Comparison of ENCODE assay signal across 29 mouse cellular contexts in the genomic region with DNA sequence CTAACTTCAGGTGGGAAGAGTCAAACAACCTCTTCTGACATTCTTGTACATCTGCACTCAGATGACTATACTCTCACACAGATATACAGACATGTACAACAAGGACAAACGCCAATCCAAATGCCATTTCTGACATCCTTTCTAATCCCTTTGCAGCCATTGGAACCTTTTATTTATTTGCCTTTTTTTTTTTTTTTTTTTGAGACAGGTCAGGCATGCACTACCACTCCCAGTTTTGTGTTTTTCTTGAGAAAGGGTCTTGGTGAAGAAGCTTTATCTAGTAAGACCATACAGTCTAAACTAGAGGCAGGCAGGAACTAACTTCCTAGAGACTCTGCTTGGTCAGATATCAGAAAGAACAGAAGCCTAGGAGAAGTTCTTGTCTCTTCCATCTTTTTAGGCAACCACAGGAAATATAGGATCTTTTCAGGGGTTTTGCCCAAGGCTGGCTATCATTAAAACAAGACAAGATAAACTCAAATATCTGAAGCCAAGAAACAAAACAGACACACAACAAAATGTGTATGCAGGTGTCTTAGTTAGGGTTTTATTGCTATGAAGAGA. TPM values are rescaled to one million over a fixed set of nuclear protein-coding genes. Genes with fewer than 3 reads are reported as not detected.
A peak's percentile ranks its signal among the peaks of the same experiment; 100 is the strongest.
DNase-seq lines count a peak whose midpoint lies in the region; ATAC-seq and TF ChIP-seq lines count a peak whose summit lies in the region.
"Had no signal": no experiment of that assay in that cellular context is flagged by ENCODE, and none has a peak within 500 bp of the region (broad histone marks: within the 10 kb centered on the region; RNA-seq: fewer than 3 reads in every experiment).

No protein-coding gene starts in this region.

- H3K9ac ChIP-seq in midbrain, embryonic 11.5 days (ENCODE audit: low read length), result no peak overlapping the region
- H3K9ac ChIP-seq in MEL (ENCODE audit: control insufficient read depth, low read depth, low read length, poor library complexity, severe bottlenecking), result no peak overlapping the region
- H3K9ac ChIP-seq in liver, embryonic 13.5 days, result 0 out of 2 replicates have a peak overlapping the region, but pooled peaks have one; percentile 19
- H3K9ac ChIP-seq in hindbrain, embryonic 16.5 days (ENCODE audit: low read depth, low read length), result no peak overlapping the region
- H3K9ac ChIP-seq: forebrain, embryonic 13.5 days; heart, embryonic 13.5 days; hindbrain, embryonic 15.5 days; intestine, embryonic 15.5 days had no signal

- peak; percentile 93 to 95 for TF ChIP-seq EP300 in MEL (IDR thresholded peaks at IDR 0.05; ENCODE audit: low read depth in 1 of 2, low read length in 2 of 2)

- DNase-seq in midbrain, embryonic 11.5 days (ENCODE audit: low spot score, missing footprints), result peak; percentile 64
- no peak for DNase-seq in midbrain, embryonic 10.5 days (ENCODE audit: low spot score)
- DNase-seq in MEL (ENCODE audit: low read depth, low spot score), result peak; percentile 81
- DNase-seq in liver, embryonic 13.5 days, result no peak
- DNase-seq in frontal cortex, postnatal 25 days (ENCODE audit: low spot score in 2 of 2), result no peak
- DNase-seq in frontal cortex, adult 2 months (ENCODE audit: extremely low spot score in 1 of 2, low spot score in 1 of 2), result no peak
- DNase-seq: adrenal gland, adult 2 months; adrenal gland, postnatal 14 days; cerebellum, adult 11 months; cerebellum, adult 2 months; cerebellum, adult 9-11 months; cerebellum, postnatal 25 days; gastrocnemius, postnatal 10 days; gastrocnemius, postnatal 36 days; heart, adult 2 months; heart, postnatal 14 days; heart, postnatal 4 days had no signal

- H3K4me1 ChIP-seq in midbrain, embryonic 11.5 days (ENCODE audit: control insufficient read depth, insufficient read depth, low read length), result no peaks in the 10 kb centered on the region; the same call in 1 of the 2 replicates
- peaks cover 7% of the 10 kb centered on the region for H3K4me1 ChIP-seq in midbrain, embryonic 10.5 days
- H3K4me1 ChIP-seq in MEL (ENCODE audit: control insufficient read depth in 1 of 2, insufficient read depth in 2 of 2, low read length in 2 of 2), result peaks cover 22 to 30% of the 10 kb centered on the region in 2 experiments
- peaks cover 40% of the 10 kb centered on the region for H3K4me1 ChIP-seq in liver, embryonic 13.5 days (replicated peaks)
- peaks cover 8% of the 10 kb centered on the region for H3K4me1 ChIP-seq in hindbrain, embryonic 16.5 days (ENCODE audit: control insufficient read depth, insufficient read depth, low read depth, low read length)
- H3K4me1 ChIP-seq: intestine, embryonic 15.5 days had no signal

- no peak overlapping the region for H3K27ac ChIP-seq in midbrain, embryonic 11.5 days (ENCODE audit: low read depth, low read length)
- H3K27ac ChIP-seq in midbrain, embryonic 10.5 days (replicated peaks), result no peak overlapping the region
- peak overlapping the region; percentile 86 for H3K27ac ChIP-seq in MEL (ENCODE audit: control insufficient read depth, low read depth, low read length)
- no peak overlapping the region; the same call in 1 of the 2 replicates for H3K27ac ChIP-seq in liver, embryonic 13.5 days
- H3K27ac ChIP-seq in hindbrain, embryonic 16.5 days (ENCODE audit: low read depth, low read length), result no peak overlapping the region
- H3K27ac ChIP-seq: forebrain, embryonic 10.5 days; forebrain, embryonic 13.5 days; heart, adult 2 months; heart, embryonic 10.5 days; heart, embryonic 13.5 days; hindbrain, embryonic 15.5 days; intestine, embryonic 15.5 days had no signal

- H3K27me3 ChIP-seq in midbrain, embryonic 11.5 days (ENCODE audit: control insufficient read depth, insufficient read depth, low read length), result no peaks in the 10 kb centered on the region
- no peaks in the 10 kb centered on the region for H3K27me3 ChIP-seq in midbrain, embryonic 10.5 days (ENCODE audit: low read depth, poor library complexity, severe bottlenecking)
- H3K27me3 ChIP-seq in MEL (ENCODE audit: control insufficient read depth in 1 of 2, insufficient read depth in 2 of 2, low read length in 2 of 2), result no peaks in the 10 kb centered on the region
- H3K27me3 ChIP-seq in liver, embryonic 13.5 days, result no peaks in the 10 kb centered on the region
- no peaks in the 10 kb centered on the region for H3K27me3 ChIP-seq in hindbrain, embryonic 16.5 days (replicated peaks; ENCODE audit: control insufficient read depth, insufficient read depth, low read length)
- H3K27me3 ChIP-seq: CH12.LX; forebrain, embryonic 13.5 days; heart, embryonic 13.5 days; hindbrain, embryonic 15.5 days; intestine, embryonic 15.5 days; Patski had no signal

- TF ChIP-seq RAD21 in MEL (IDR thresholded peaks at IDR 0.05; ENCODE audit: low read depth, low read length), result no peak

- no peak overlapping the region for H3K4me2 ChIP-seq in midbrain, embryonic 11.5 days
- no peak overlapping the region for H3K4me2 ChIP-seq in liver, embryonic 13.5 days
- no peak overlapping the region for H3K4me2 ChIP-seq in hindbrain, embryonic 16.5 days (ENCODE audit: low read length)
- H3K4me2 ChIP-seq: forebrain, embryonic 13.5 days; heart, embryonic 13.5 days; hindbrain, embryonic 15.5 days; intestine, embryonic 15.5 days had no signal

- H3K79me2 ChIP-seq in MEL (ENCODE audit: control insufficient read depth, insufficient read depth, low read length, poor library complexity), result peaks cover 59% of the 10 kb centered on the region

- peaks cover 2% of the 10 kb centered on the region; the same call in 1 of the 2 replicates for H3K36me3 ChIP-seq in midbrain, embryonic 11.5 days (ENCODE audit: control insufficient read depth, insufficient read depth, low read length)
- H3K36me3 ChIP-seq in midbrain, embryonic 10.5 days, result peaks cover 72% of the 10 kb centered on the region
- peaks cover 23 to 50% of the 10 kb centered on the region in 2 experiments for H3K36me3 ChIP-seq in MEL (ENCODE audit: control insufficient read depth in 1 of 2, insufficient read depth in 2 of 2, low read length in 2 of 2)
- H3K36me3 ChIP-seq in liver, embryonic 13.5 days, result peaks cover 36% of the 10 kb centered on the region
- peaks cover 10% of the 10 kb centered on the region; the same call in 1 of the 2 replicates for H3K36me3 ChIP-seq in hindbrain, embryonic 16.5 days (ENCODE audit: control insufficient read depth, insufficient read depth, low read length)

- no peaks in the 10 kb centered on the region for H3K9me3 ChIP-seq in midbrain, embryonic 11.5 days (ENCODE audit: control insufficient read depth, low read length)
- no peaks in the 10 kb centered on the region for H3K9me3 ChIP-seq in midbrain, embryonic 10.5 days (replicated peaks)
- H3K9me3 ChIP-seq in MEL (replicated peaks; ENCODE audit: insufficient read depth, low read length), result no peaks in the 10 kb centered on the region
- H3K9me3 ChIP-seq in liver, embryonic 13.5 days (replicated peaks), result no peaks in the 10 kb centered on the region
- H3K9me3 ChIP-seq in hindbrain, embryonic 16.5 days (ENCODE audit: control insufficient read depth, low read length), result no peaks in the 10 kb centered on the region
- H3K9me3 ChIP-seq: forebrain, embryonic 10.5 days; forebrain, embryonic 13.5 days; heart, embryonic 10.5 days; heart, embryonic 13.5 days; hindbrain, embryonic 15.5 days; intestine, embryonic 15.5 days had no signal

- no peak for ATAC-seq in midbrain, embryonic 11.5 days (ENCODE audit: low FRiP score)
- peak; percentile 65 for ATAC-seq in liver, embryonic 13.5 days (ENCODE audit: low read depth)
- ATAC-seq in megakaryocyte-erythroid progenitor cell, adult 5-6 weeks (replicated peaks; ENCODE audit: low FRiP score, low TSS enrichment, poor library complexity, severe bottlenecking), result peak; percentile 81
- ATAC-seq in hindbrain, embryonic 16.5 days, result no peak
- ATAC-seq: forebrain, embryonic 13.5 days; forebrain, embryonic 16.5 days; intestine, embryonic 15.5 days; Patski had no signal

- no peak for TF ChIP-seq POLR2A in MEL (IDR thresholded peaks at IDR 0.05; ENCODE audit: control insufficient read depth in 1 of 2, insufficient read depth in 1 of 2, low read depth in 1 of 2, low read length in 2 of 2, poor library complexity in 1 of 2)

- TF ChIP-seq CTCF in MEL (IDR thresholded peaks at IDR 0.05 in 2 of 3, conservative IDR thresholded peaks at IDR 0.05 in 1 of 3; ENCODE audit: control insufficient read depth in 1 of 3, insufficient read depth in 1 of 3, low read depth in 2 of 3, low read length in 3 of 3, poor library complexity in 1 of 3, severe bottlenecking in 1 of 3), result no peak

- no peak overlapping the region for H3K4me3 ChIP-seq in midbrain, embryonic 11.5 days (ENCODE audit: low read depth, low read length)
- H3K4me3 ChIP-seq in midbrain, embryonic 10.5 days, result no peak overlapping the region
- no peak overlapping the region for H3K4me3 ChIP-seq in MEL (ENCODE audit: control insufficient read depth in 1 of 2, insufficient read depth in 1 of 2, low read depth in 2 of 2, low read length in 2 of 2)
- no peak overlapping the region for H3K4me3 ChIP-seq in liver, embryonic 13.5 days (replicated peaks)
- no peak overlapping the region for H3K4me3 ChIP-seq in hindbrain, embryonic 16.5 days (ENCODE audit: low read length)
- H3K4me3 ChIP-seq: forebrain, embryonic 10.5 days; forebrain, embryonic 13.5 days; heart, adult 2 months; heart, embryonic 10.5 days; heart, embryonic 13.5 days; hindbrain, embryonic 15.5 days; intestine, embryonic 15.5 days had no signal

- WGBS in midbrain, embryonic 11.5 days, result 92% methylated on average over 1 of the region's 1 CpGs
- 95% methylated on average over 1 of the region's 1 CpGs for WGBS in midbrain, embryonic 10.5 days
- WGBS in liver, embryonic 13.5 days (ENCODE audit: insufficient replicate concordance), result 48% methylated on average over 1 of the region's 1 CpGs
- 93% methylated on average over 1 of the region's 1 CpGs for WGBS in hindbrain, embryonic 16.5 days

RNA-seq across cellular contexts. Expression of gene Klhl11, which starts 7.2 kb away (rescaled TPM):
- polyA plus RNA-seq in midbrain, embryonic 11.5 days (2014; fragmentation: Nextera tagmentation; extraction: Ambion mirVana), result 13.8 and 14.0 TPM in 2 replicates
- polyA plus RNA-seq in midbrain, embryonic 10.5 days (2016; fragmentation: Nextera tagmentation; extraction: Ambion mirVana), result 6.9 and 8.2 TPM in 2 replicates
- 31.5 and 34.7 TPM in 2 replicates for total RNA-seq in MEL (2012; rRNA removed)
- 10 to 100 TPM in 1 of 2 experiments, not detected in 1; 11.5 TPM for polyA plus RNA-seq in MEL (2012; ENCODE audit: insufficient read depth in 1 of 2, insufficient read length in 2 of 2, low read depth in 1 of 2, low replicate concordance in 2 of 2, missing spikeins in 1 of 2)
- 2.4 and 2.6 TPM in 2 replicates for polyA plus RNA-seq in liver, embryonic 13.5 days (2015; fragmentation: Nextera tagmentation; extraction: Ambion mirVana)
- 10.8 and 14.8 TPM in 2 replicates for total RNA-seq in megakaryocyte-erythroid progenitor cell, adult 5-6 weeks (2014; fragmentation: Nextera tagmentation)
- total RNA-seq in megakaryocyte-erythroid progenitor cell, adult 5-6 weeks (2017), result 27.9 and 40.8 TPM in 2 replicates
- 13.6 and 13.7 TPM in 2 replicates for polyA plus RNA-seq in frontal cortex, adult 2 months (2012; rRNA removed)
- polyA plus RNA-seq in hindbrain, embryonic 16.5 days (2015; fragmentation: Nextera tagmentation; extraction: Ambion mirVana), result 9.1 and 10.4 TPM in 2 replicates

RNA-seq across cellular contexts. Expression of gene Klhl10, which starts 23.6 kb away (rescaled TPM):
- 0.44 and 0.61 TPM in 2 replicates for polyA plus RNA-seq in midbrain, embryonic 11.5 days (2014; fragmentation: Nextera tagmentation; extraction: Ambion mirVana)
- 0.62 and 0.73 TPM in 2 replicates for polyA plus RNA-seq in midbrain, embryonic 10.5 days (2016; fragmentation: Nextera tagmentation; extraction: Ambion mirVana)
- total RNA-seq in MEL (2012; rRNA removed), result 0.56 and 0.65 TPM in 2 replicates
- under 1 TPM in 1 of 2 experiments, not detected in 1; 0.81 TPM for polyA plus RNA-seq in MEL (2012; ENCODE audit: insufficient read depth in 1 of 2, insufficient read length in 2 of 2, low read depth in 1 of 2, low replicate concordance in 2 of 2, missing spikeins in 1 of 2)
- polyA plus RNA-seq in liver, embryonic 13.5 days (2015; fragmentation: Nextera tagmentation; extraction: Ambion mirVana), result 0.08 and 0.24 TPM in 2 replicates
- total RNA-seq in megakaryocyte-erythroid progenitor cell, adult 5-6 weeks (2014; fragmentation: Nextera tagmentation), result 2.6 TPM in 1 of 2 replicates, not detected in the other
- 1.6 TPM in 1 of 2 replicates, not detected in the other for total RNA-seq in megakaryocyte-erythroid progenitor cell, adult 5-6 weeks (2017)
- 0.72 and 0.74 TPM in 2 replicates for polyA plus RNA-seq in frontal cortex, adult 2 months (2012; rRNA removed)
- polyA plus RNA-seq in hindbrain, embryonic 16.5 days (2015; fragmentation: Nextera tagmentation; extraction: Ambion mirVana), result 0.75 and 1.2 TPM in 2 replicates
- total RNA-seq: granulocyte monocyte progenitor cell, adult 5-6 weeks had no signal

RNA-seq across cellular contexts. Expression of gene Nt5c3b, which starts 23.7 kb away (rescaled TPM):
- polyA plus RNA-seq in midbrain, embryonic 11.5 days (2014; fragmentation: Nextera tagmentation; extraction: Ambion mirVana), result 88.9 and 91.6 TPM in 2 replicates
- 115 and 120 TPM in 2 replicates for polyA plus RNA-seq in midbrain, embryonic 10.5 days (2016; fragmentation: Nextera tagmentation; extraction: Ambion mirVana)
- 58.0 and 61.3 TPM in 2 replicates for total RNA-seq in MEL (2012; rRNA removed)
- 100 to 1,000 TPM in 1 of 2 experiments, 10 to 100 TPM in 1; 79.2 to 287 TPM for polyA plus RNA-seq in MEL (2012; ENCODE audit: insufficient read depth in 1 of 2, insufficient read length in 2 of 2, low read depth in 1 of 2, low replicate concordance in 2 of 2, missing spikeins in 1 of 2)
- 25.1 and 27.6 TPM in 2 replicates for polyA plus RNA-seq in liver, embryonic 13.5 days (2015; fragmentation: Nextera tagmentation; extraction: Ambion mirVana)
- total RNA-seq in megakaryocyte-erythroid progenitor cell, adult 5-6 weeks (2014; fragmentation: Nextera tagmentation), result 35.7 and 54.2 TPM in 2 replicates
- total RNA-seq in megakaryocyte-erythroid progenitor cell, adult 5-6 weeks (2017), result 25.9 and 33.8 TPM in 2 replicates
- 63.7 and 77.3 TPM in 2 replicates for polyA plus RNA-seq in frontal cortex, adult 2 months (2012; rRNA removed)
- polyA plus RNA-seq in hindbrain, embryonic 16.5 days (2015; fragmentation: Nextera tagmentation; extraction: Ambion mirVana), result 127 TPM in 2 replicates

RNA-seq across cellular contexts. Expression of gene Fkbp10, which starts 49.8 kb away (rescaled TPM):
- 33.0 and 36.2 TPM in 2 replicates for polyA plus RNA-seq in midbrain, embryonic 11.5 days (2014; fragmentation: Nextera tagmentation; extraction: Ambion mirVana)
- 44.6 and 49.7 TPM in 2 replicates for polyA plus RNA-seq in midbrain, embryonic 10.5 days (2016; fragmentation: Nextera tagmentation; extraction: Ambion mirVana)
- total RNA-seq in MEL (2012; rRNA removed), result 0.19 TPM in 1 of 2 replicates, not detected in the other
- under 1 TPM in 1 of 2 experiments, not detected in 1; 0.28 TPM for polyA plus RNA-seq in MEL (2012; ENCODE audit: insufficient read depth in 1 of 2, insufficient read length in 2 of 2, low read depth in 1 of 2, low replicate concordance in 2 of 2, missing spikeins in 1 of 2)
- 11.8 and 13.1 TPM in 2 replicates for polyA plus RNA-seq in liver, embryonic 13.5 days (2015; fragmentation: Nextera tagmentation; extraction: Ambion mirVana)
- not detected in 2 replicates for total RNA-seq in megakaryocyte-erythroid progenitor cell, adult 5-6 weeks (2014; fragmentation: Nextera tagmentation)
- 0.53 TPM in 1 of 2 replicates, not detected in the other for total RNA-seq in megakaryocyte-erythroid progenitor cell, adult 5-6 weeks (2017)
- polyA plus RNA-seq in frontal cortex, adult 2 months (2012; rRNA removed), result 10.6 and 10.8 TPM in 2 replicates
- 29.2 and 33.1 TPM in 2 replicates for polyA plus RNA-seq in hindbrain, embryonic 16.5 days (2015; fragmentation: Nextera tagmentation; extraction: Ambion mirVana)
- total RNA-seq: granulocyte monocyte progenitor cell, adult 5-6 weeks had no signal

RNA-seq across cellular contexts. Expression of gene P3h4, which starts 50.7 kb away (rescaled TPM):
- 19.3 and 19.7 TPM in 2 replicates for polyA plus RNA-seq in midbrain, embryonic 11.5 days (2014; fragmentation: Nextera tagmentation; extraction: Ambion mirVana)
- 23.4 and 26.8 TPM in 2 replicates for polyA plus RNA-seq in midbrain, embryonic 10.5 days (2016; fragmentation: Nextera tagmentation; extraction: Ambion mirVana)
- not detected in 2 replicates for total RNA-seq in MEL (2012; rRNA removed)
- polyA plus RNA-seq in MEL (2012; ENCODE audit: insufficient read depth in 1 of 2, insufficient read length in 2 of 2, low read depth in 1 of 2, low replicate concordance in 2 of 2, missing spikeins in 1 of 2), result under 1 TPM in 1 of 2 experiments, not detected in 1; 0.88 TPM
- polyA plus RNA-seq in liver, embryonic 13.5 days (2015; fragmentation: Nextera tagmentation; extraction: Ambion mirVana), result 5.8 and 6.0 TPM in 2 replicates
- total RNA-seq in megakaryocyte-erythroid progenitor cell, adult 5-6 weeks (2014; fragmentation: Nextera tagmentation), result 1.0 TPM in 1 of 2 replicates, not detected in the other
- total RNA-seq in megakaryocyte-erythroid progenitor cell, adult 5-6 weeks (2017), result 0.08 and 0.33 TPM in 2 replicates
- 13.6 and 15.8 TPM in 2 replicates for polyA plus RNA-seq in frontal cortex, adult 2 months (2012; rRNA removed)
- 21.5 and 25.5 TPM in 2 replicates for polyA plus RNA-seq in hindbrain, embryonic 16.5 days (2015; fragmentation: Nextera tagmentation; extraction: Ambion mirVana)
- total RNA-seq: CH12.LX; granulocyte monocyte progenitor cell, adult 5-6 weeks had no signal

Comparison
In these comparisons a context has a peak if more than half of its experiments do, and no peak if none do; other contexts are left out.
1. DNase-seq: peak in midbrain, embryonic 11.5 days (single experiment) and MEL (single experiment); none in midbrain, embryonic 10.5 days (single experiment), liver, embryonic 13.5 days (single experiment), frontal cortex, postnatal 25 days (0 of 2) and frontal cortex, adult 2 months (0 of 2).
2. ATAC-seq: peak in liver, embryonic 13.5 days (single experiment) and megakaryocyte-erythroid progenitor cell, adult 5-6 weeks (single experiment); none in midbrain, embryonic 11.5 days (single experiment) and hindbrain, embryonic 16.5 days (single experiment).